Mouse (Mus musculus): ENCODE data around the gene Mctp2.
"Not testable (repeated sequence)": the region's sequence is repeated elsewhere in the genome, so short reads cannot be mapped to it uniquely, and the experiment has no call there.

Mctp2 gene

DNA sequence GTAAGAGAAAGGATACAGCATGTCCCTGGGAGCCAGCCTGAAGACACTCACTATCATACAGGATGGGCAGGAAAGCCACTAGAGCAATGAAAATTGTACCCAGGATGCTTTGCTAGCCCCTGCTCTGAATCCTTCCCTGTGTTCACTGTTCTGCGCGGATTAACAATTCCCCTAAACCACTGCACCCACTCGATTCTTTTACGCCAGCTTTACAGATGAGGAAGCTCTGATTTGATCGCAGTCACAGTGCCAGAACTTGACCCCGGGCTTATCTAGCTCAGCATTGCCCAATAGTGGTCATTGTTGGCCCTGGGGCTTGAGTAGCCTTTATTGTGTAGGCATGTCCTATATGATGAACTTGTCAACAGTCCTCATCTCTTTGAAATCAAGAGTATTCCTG, 34.9 kb downstream of the Mctp2 start:
- no peak for DNase-seq (ENCODE audit: low spot score)

DNA sequence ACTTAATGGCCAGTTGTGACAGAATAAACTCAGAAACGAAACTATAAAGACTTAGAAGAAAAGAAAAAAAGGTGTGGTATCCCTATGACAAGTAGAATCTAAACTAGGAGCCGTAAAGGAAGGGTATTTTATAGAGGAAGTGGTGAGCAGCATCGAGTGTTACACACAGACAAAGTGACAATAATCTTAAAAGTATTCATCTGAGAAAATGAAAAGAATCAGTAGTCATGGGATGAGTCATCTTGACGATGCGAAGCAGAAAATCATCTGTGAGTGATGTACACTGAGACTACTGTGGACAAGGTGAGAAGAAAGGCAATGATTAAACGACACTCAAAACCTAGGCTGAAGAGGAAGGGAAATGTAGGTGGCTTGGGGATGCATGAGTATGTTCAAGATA, 36.4 kb downstream of the Mctp2 start:
- DNase-seq (ENCODE audit: low spot score) = no peak

DNA sequence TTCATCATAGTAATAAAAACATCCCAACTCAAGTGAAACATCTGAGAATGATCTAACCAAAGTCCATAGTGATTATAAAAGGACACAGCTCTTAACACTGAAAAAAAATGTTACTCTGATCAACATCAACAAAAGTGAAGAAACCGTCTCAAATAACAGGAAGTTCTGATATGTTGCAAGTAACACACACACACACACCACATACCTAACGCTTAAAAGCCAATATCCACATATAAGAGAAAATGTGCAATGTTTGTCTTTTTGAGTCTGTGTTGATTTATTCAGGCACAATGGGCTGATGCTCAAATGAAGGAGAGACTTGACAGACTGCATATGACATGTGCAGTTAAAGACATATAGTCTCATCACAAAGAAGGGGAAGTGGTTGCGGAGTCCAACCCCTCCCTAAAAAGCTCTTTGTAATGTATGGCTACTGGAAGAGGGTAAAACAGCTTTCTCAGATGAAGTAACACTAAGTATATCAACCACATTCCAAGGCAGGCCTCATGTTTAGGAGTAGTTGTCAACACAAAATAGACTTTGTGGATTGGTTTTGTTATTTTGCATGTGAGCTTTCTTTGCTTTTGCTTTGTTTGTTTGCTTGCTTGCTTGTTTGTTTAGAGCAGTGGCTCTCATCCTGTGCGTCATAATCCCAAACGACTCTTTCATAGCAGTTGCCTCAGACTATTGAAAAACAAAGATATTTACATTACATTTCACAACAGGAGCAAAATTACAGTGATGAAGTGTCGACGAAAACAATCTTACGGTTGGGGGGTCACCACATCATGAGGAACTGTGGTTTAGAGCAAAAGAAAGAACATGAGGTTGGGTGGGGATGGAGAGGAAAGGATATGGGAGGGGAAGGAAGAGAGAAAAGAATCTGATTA, 45.4 kb downstream of the Mctp2 start:
- DNase-seq (ENCODE audit: low spot score) = no peak

DNA sequence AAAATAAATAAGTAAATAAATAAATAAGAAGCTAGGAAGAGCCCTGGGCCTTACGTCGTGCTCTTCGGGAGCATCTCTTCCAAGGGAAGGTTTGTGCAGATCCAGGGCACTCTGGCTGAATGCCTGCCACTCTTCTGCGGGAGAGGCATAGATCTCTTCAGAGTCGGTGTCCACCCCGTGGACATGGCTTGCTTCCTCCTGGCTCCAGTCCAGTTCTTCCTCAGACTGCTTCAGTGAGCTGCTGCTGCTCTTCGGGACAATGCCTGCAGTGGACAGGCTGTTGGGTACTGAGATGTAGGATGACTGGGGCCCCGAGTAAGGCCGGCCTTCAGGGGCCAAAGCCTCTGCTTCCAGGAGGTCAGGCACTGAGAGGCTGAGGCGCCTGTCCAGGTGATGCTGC, 47.4 kb downstream of the Mctp2 start:
- no peak for DNase-seq (ENCODE audit: low spot score)

DNA sequence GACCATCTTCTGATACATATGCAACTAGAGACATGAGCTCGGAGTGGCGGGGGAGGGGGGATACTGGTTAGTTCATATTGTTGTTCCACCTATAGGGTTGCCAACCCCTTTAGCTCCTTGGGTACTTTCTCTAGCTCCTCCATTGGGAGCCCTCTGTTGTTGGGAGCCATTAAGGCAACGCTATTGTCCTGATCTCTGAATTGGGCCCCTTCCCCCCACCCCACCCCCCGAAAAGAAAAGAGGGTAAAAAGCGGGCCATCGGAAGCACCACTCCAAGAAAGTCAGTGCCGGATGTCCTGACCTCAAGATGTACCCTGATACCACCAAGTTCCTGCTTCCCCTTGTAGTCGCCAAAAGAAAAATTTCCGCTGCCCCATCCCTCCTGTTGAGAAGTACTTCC, 56.1 kb downstream of the Mctp2 start:
- not testable (repeated sequence) for DNase-seq (ENCODE audit: low spot score)

DNA sequence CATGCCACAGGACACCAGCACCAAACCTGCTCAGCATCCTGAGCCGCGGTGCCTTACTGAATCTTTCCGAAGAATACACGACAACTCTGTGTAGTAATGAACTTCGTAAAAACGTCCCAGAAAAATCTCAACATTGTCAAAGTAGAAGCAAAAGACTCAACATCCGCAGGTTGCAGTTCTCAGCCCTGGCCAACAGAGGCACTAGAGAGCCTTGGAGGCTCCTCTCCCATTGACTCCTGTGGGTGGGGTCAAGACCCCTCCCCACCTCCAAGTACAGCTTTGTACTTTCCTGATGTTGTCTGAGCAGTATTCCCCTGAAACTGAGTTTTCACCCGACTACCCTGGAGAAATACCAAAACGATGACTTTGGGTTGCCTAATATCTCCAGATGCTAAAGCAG, 65.1 kb downstream of the Mctp2 start:
- DNase-seq (ENCODE audit: low spot score) = no peak

DNA sequence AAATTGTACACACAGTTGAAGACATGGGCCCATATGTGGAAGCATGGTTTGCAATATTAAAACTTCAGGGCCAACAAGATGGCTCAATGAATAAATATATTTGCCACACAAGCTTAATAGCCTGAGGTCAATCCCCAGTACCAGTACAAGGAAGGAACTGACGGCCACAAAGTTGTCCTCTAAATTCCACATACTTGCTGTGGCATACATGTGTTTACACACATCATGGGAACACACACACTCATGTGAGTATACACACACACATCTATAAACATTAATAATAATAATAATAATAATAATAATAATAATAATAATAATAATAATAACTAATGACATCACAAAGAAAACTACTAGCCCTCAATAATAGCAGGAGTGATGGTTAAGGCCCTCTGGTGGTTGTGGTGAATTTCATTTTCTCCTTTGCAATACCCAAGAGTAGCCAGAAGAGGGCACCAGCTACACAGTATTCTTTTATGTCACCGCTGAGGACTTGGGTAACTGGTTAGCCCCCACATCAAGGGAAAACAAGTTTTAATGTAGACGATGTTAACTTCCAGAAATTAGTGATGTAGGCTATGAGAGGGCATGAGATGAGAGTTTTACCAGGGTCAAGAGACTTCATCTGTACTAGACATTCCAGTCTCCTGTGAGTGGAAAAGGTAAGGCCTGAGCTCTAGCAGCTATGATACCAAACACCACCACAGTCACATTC, 66.5 kb downstream of the Mctp2 start:
- DNase-seq (ENCODE audit: low spot score) = peak; percentile 56

DNA sequence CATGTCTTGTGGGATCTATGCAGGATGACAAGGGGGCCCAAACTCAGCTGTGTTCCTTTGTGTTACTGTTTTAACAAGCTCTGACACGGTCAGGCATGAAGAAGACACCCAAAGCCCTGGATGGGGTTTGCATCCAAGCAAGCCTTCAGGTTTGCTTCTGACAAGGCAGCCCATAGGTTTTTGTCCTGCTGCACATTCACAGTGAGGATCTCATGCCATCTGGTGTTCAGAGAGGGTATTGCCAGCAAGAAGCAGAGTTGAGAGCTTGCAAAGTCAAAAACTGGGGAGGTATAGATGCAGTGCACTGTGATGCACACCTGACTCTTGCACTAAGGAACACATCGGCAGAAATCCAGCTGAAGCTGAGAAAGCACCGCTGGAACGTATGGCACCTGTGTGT, 67.8 kb downstream of the Mctp2 start:
- peak; percentile 71 for DNase-seq (ENCODE audit: low spot score)

DNA sequence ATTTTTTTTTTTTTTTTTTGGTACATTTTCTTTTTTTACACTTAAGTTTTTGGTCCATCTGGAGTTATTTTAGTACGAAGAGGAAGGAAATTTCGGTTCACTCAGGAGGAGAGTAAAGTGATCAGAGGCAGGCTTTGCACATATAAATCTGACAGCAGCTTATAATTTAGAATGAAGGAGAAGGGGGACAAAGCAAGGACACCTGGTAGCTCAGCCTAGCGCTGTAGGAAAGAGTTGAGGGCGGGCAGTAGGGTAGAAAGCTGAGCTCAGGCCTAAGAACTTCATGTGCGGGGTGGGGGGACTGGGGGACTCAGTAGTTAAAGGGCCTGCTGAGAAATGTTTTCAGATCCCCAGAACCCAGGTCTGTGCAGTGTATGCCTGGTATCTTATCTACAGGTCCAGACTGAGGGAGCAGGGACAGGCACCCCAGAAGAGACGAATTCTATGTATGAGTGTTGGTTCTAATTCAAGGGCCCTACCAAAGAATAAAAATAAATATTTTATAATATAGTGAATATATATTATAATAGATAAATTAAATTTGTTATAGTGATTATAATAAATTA, 71.9 kb downstream of the Mctp2 start:
- no peak for DNase-seq (ENCODE audit: low spot score)

DNA sequence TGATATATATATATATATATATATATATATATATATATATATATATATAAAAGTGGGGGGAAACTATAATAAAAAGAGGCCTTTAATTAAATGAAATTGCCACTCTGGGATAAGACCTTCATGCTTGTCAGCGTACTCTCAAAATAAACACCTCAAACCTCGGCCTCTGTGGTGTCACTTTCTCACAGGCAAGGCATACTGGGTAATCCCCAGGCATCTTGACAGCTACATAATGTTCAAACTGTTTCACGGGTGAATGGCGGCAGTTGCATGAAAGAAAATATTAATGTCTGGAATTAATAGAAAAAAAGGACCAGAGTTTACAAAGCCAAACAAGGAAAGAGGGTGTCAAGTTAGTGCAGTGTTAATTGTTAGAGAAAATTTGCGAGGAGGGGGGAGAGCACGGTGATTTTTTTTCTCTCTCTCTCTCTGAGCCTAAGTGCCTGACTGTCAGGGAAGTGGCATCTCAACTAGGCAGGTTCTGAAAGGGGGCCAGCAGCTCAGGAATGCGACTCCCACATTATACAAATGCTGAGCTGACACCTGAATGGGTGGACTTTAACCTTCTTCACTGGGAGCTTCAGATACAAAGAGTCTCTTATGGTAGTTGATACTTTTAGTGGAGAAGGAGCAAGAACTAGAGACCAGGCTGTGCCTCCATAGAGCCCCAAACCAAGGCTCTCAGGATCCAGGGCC, 75.1 kb downstream of the Mctp2 start:
- DNase-seq (ENCODE audit: low spot score) = no peak

DNA sequence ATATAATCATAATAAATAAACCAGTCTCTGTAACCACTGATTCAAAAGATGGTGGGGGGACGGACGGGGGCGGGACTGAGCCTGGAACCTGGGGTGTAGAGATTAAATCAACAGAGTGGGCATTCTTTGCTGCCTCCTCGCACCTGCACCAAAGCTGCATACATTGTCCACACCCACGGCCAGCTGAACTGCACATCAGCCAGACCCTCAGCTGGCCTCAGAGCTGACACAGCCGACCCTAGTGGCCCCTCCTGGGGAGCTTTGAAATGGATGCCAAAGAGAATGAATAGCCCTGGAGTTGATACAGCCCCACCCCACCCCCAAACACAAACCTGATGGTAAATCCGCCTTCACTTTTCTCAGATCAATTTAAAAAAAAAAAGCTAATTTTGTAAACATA, 76.5 kb downstream of the Mctp2 start:
- no peak for DNase-seq (ENCODE audit: low spot score)

DNA sequence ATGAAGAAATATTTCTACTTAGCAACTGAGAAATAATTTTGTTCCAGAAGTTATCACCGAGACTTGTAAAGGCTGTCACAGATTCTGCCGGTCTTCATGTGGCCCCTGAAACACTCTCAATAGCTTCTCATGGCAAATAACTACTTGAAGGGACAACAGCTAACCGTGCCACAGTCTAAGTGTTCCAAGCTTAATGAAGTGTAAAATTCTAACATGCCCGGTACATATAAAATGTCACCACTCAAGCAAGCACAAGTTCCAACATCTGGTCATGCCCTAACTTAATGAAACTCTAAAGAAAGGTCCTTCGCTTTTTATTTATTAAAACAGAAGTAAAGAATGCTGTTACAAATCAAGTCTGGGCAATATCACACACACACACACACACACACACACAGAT, 82.8 kb downstream of the Mctp2 start:
- DNase-seq (ENCODE audit: low spot score) = no peak

DNA sequence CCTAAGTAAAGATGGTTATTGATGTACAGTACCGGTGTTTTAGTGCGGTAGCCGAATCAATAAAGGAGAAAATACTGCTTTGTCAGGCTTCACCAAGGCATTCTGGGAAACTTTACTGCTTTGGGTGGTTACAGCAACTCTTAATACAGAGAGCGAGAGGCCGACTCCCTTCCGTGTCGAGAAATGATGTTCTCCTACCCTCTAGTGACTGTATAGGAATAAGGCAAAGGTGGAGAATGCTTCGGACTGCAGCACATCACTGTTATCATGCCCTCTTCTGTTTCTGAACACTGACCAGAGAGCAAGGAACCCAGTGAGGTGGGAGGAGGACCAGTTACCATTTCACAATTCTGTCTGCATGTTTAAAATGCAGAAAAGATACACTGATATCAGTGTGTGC, 83.9 kb downstream of the Mctp2 start:
- no peak for DNase-seq (ENCODE audit: low spot score)

DNA sequence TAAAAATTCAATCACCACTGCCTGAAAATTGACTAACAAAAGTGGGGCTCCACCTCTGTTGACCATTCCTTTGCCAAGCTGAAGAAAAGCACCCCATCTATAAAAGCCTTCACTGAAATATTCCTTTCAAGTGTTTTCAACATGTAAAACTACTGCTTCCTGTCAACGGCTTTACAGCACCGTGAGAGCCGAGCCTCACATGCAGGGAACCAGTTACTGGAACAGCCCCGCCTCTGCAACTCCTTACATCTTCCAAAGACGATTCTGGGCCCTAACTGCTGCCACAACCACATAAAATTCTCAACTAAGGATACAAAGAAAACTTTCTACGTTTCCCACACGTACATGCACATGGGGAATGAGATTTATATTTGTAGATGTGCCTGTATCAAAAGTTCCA, 88.4 kb downstream of the Mctp2 start:
- no peak for DNase-seq (ENCODE audit: low spot score)

DNA sequence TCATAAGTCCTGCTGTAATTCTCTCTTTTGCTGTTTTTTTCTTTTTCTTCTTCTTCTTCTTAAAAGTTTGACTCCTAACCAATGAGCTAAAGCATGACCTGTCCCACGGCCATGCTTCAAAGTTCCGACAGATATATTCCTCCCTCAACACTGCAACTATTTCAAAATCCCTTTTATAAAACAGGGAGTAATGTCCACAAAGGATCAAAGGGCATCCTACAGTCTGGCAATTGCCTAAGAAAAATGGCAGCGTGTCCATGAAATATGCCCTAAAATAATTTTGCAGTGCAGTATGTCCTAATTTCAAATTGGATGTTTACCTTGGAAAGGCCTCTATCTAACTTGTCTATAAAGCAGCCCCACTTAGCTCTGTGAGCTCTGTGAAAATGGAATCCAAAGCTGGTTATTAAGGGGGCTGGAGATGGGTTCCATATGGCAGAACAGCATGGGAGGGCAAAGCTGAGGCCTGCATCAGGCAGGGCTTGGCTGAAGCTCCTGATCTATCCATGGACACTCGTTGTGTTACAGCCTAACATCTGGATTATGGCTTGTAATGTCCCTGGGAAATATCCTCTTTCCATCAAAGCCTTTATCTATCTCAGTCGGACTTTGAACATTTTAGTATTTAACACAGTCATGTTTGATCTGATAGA, 90.7 kb downstream of the Mctp2 start:
- no peak for DNase-seq (ENCODE audit: low spot score)

DNA sequence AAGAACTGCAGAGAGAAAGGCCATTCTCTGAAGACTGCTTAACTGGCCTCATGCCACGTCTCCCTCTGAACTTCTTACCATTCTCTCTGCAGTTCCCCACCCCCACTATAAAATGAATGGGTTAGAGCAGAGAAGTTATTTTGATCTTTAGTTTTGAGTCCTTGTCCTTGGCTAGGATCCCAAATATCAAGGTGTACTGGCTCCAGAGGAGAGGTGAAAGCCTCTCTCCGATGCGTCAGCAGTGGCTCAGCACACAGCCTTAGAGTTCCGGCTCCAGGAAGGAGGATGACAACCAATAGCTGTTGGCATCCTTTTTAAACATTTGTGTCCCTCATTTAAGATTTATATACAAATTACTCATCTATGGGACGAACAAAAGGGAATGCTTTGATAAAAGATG, 96.2 kb downstream of the Mctp2 start:
- no peak for DNase-seq (ENCODE audit: low spot score)

DNA sequence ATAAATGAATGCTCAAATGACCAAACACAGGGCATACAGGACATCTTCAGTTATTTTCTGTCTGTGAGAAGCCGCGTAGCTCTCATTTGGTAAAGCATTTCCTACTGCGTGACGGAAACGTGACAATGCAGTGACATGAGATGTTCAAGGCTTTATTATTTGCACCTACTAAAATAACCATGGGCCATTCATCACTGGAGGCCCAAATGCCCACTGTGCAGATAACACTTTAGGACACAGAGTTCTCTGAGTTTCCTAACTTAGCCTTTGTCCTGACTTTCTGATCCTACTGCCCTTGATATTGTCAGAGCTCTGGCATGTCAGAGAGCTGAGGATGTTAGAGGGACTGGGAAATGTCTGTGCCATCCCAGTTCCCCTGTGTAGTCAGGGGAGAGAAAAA, 97.1 kb downstream of the Mctp2 start:
- no peak for DNase-seq (ENCODE audit: low spot score)

DNA sequence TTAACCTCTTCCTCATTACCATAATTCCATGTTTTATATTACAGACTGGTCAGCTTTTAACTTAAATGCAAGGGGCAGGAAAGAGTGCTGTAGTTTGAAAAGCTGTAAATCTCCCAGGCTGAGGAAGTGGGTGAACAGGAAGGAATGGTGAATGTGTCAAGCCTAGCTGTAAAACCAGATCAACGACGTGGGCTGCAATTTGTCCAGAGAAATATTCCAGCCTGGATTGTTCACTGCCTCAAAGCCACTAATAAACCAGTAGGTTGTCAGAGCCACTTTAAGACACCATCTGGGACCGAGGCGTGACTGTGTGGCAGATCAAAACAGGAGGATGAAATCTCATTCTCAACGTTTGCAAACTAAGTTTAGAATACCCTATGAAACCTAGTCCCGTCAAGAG, 99.6 kb downstream of the Mctp2 start:
- DNase-seq (ENCODE audit: low spot score) = no peak

DNA sequence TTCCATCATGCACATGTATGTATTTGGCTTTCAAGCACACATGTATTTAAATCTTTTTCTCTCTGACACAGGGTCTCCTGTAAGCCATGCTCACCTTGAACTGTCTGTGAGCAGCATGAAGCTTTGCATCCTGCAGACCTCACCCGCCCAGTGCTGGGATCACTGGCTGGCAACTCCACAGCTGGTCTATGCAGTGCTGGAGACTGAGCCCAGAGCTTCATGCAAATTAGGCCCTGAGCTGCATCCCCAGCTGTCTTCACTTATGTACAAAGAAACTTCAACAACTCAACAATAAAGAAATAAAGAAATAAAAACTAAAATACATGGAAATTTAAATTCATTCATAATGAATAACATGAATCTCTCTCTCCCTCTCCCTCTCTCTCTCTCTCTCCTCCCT, 110.7 kb downstream of the Mctp2 start:
- no peak for DNase-seq (ENCODE audit: low spot score)

DNA sequence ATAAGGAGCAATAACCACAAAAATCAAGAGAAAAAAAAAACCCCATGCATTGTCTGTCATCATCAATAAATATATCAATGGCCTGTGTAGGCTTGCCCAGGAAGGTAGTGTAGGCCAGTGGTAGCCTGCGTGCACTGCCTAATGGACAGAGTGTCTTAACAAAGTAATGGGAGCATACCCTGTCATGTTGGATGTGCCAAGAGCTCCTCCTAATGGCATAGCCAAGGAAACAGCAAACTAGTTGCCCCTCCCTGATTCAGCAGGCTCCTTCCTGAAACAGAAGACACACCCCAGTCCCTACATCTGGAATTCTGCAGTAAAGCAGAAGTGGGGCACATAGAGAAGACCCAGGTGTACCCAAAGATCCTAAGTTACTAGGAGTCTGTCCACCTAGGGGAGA, 113.1 kb downstream of the Mctp2 start:
- no peak for DNase-seq (ENCODE audit: low spot score)

DNA sequence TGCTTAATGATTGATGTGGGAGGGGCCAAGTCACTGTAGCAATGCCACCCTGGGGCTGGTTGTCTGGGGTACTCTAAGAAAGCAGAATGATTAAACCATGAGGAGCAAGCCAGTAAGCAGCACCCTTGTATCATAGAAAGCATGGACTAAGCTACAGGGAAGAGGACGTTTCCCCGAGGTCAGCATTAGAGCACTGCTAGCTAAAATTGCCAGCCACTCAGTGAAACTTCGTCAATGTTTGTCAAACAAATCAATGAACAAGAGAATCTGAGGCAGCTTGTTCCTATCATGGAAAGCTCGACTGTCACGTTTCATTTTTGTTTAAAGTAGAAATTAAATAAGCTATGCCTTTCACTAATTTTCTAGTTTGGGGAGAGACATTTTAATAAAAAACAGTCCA, 124.8 kb downstream of the Mctp2 start:
- no peak for DNase-seq (ENCODE audit: low spot score)

DNA sequence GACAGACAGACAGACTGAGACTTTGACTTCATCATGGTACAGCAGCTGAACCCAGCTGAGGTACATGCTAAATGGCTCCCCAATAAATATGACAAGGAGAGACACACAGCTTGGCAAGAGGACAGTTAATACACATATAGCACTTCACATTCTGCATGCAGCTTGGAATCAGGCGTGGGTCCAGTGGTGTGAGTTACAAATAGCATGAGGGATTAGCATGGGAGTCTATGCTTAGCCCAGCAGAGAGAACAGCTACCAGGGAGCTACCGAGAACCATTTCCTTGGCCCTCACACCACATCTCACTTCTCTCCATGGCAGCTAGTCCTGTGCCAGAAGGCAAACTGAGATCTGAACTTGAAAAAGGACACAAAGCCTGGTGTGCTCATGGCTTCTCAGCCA, 137.1 kb downstream of the Mctp2 start:
- DNase-seq (ENCODE audit: low spot score) = no peak
